Mouse (Mus musculus) midbrain, embryonic 11.5 days (tissue): ENCODE data around the gene Cacna1i. TPM values are rescaled to one million over a fixed set of nuclear protein-coding genes. Genes with fewer than 3 reads are reported as not detected.

Source experiments
- ATAC-seq: fragments of 200-750 bp; cut with Nextera tagmentation; 2 replicates; pipeline ENCODE4 v1.8.0; 2017; ENCODE audit warnings: moderate TSS enrichment, moderate library complexity; ENCODE audit not compliant: low FRiP score
- DNase-seq: peaks from one replicate; pipeline ENCODE4 v3.0.0; 2015; ENCODE audit warnings: low spot score; ENCODE audit errors: missing footprints
- H3K27ac ChIP-seq: fragments of 300-500 bp; sonication (generic); 2 replicates; pipeline ENCODE4 v1.5.1; 2014; ENCODE audit warnings: low read depth, low read length
- H3K27me3 ChIP-seq: fragments of 300-500 bp; sonication (generic); 2 replicates; pipeline ENCODE4 v1.6.1; 2014; ENCODE audit warnings: mild to moderate bottlenecking, low read length, moderate library complexity, mixed read lengths; ENCODE audit not compliant: control insufficient read depth, insufficient read depth
- H3K36me3 ChIP-seq: fragments of 300-500 bp; sonication (generic); 2 replicates; pipeline ENCODE4 v1.6.1; 2014; ENCODE audit warnings: mild to moderate bottlenecking, low read length, moderate library complexity, mixed read lengths; ENCODE audit not compliant: control insufficient read depth, insufficient read depth
- H3K4me1 ChIP-seq: fragments of 300-500 bp; sonication (generic); 2 replicates; pipeline ENCODE4 v1.6.1; 2014; ENCODE audit warnings: low read length; ENCODE audit not compliant: control insufficient read depth, insufficient read depth
- H3K4me2 ChIP-seq: fragments of 300-500 bp; sonication (generic); 2 replicates; pipeline ENCODE4 v1.6.1; 2014; ENCODE audit warnings: mild to moderate bottlenecking, moderate library complexity
- H3K4me3 ChIP-seq: fragments of 300-500 bp; sonication (generic); 2 replicates; pipeline ENCODE4 v1.5.1; 2014; ENCODE audit warnings: low read depth, low read length
- H3K9ac ChIP-seq: fragments of 300-500 bp; sonication (generic); 2 replicates; pipeline ENCODE4 v1.6.1; 2014; ENCODE audit warnings: low read length
- H3K9me3 ChIP-seq: fragments of 300-500 bp; sonication (generic); 2 replicates; pipeline ENCODE4 v1.6.1; 2016; ENCODE audit warnings: low read length; ENCODE audit not compliant: control insufficient read depth
- WGBS: fragments of 180-500 bp; shearing (Covaris S2); extraction: QIAGEN DNeasy Blood & Tissue Kit; methylation state at CpG from one replicate; pipeline ENCODE4 v1.1.7; 2014; 5-methylcytosine and 5-hydroxymethylcytosine counted together
- polyA plus RNA-seq: library from polyadenylated mRNA; unstranded; fragments of >200 nt; fragmentation: Nextera tagmentation; extraction: Ambion mirVana; gene quantifications from 2 replicates; pipeline ENCODE4 v1.2.1, GENCODE M21; 2014

The Cacna1i gene
- polyA plus RNA-seq, 1 experiment from 2014 or later = 0.05 TPM

- Histone ChIP-seq H3K4me1 (peaks cover 12% of the 10 kb centered on the region), H3K4me3 (peak overlapping the region; percentile 50), H3K4me2 (peak overlapping the region; percentile 92), H3K9ac (no peak overlapping the region), H3K27me3 (peaks cover 37% of the 10 kb centered on the region), H3K27ac (no peak overlapping the region), H3K36me3 (no peaks in the 10 kb centered on the region), H3K9me3 (no peaks in the 10 kb centered on the region)
- WGBS = 1% methylated on average over 23 of the region's 23 CpGs
- no peak for ATAC-seq
- peak; percentile 87 for DNase-seq
These were observed 998 bp downstream of the Cacna1i start for GRCm38 (mm10) chr15:80288036-80288435.

- DNase-seq (peak; percentile 92), ATAC-seq (peak; percentile 14; the same call in 1 of the 2 replicates)
- no peaks in the 10 kb centered on the region for H3K36me3 ChIP-seq
- H3K9ac ChIP-seq = no peak overlapping the region
- H3K9me3 ChIP-seq = no peaks in the 10 kb centered on the region
- H3K27ac ChIP-seq = no peak overlapping the region
- H3K4me2 ChIP-seq = no peak overlapping the region
- H3K4me1 ChIP-seq = peaks cover 12% of the 10 kb centered on the region
- H3K27me3 ChIP-seq = peaks cover 37% of the 10 kb centered on the region
- no peak overlapping the region for H3K4me3 ChIP-seq
- WGBS = 7% methylated on average over 10 of the region's 10 CpGs
These were observed 2.4 kb downstream of the Cacna1i start for GRCm38 (mm10) chr15:80289436-80289835.

- H3K4me2 ChIP-seq = no peak overlapping the region
- H3K9ac ChIP-seq = no peak overlapping the region
- no peaks in the 10 kb centered on the region for H3K27me3 ChIP-seq
- WGBS = 93% methylated on average over 1 of the region's 1 CpGs
- no peak for DNase-seq
- H3K9me3 ChIP-seq = no peaks in the 10 kb centered on the region
- H3K4me3 ChIP-seq = no peak overlapping the region
- H3K27ac ChIP-seq = no peak overlapping the region
- H3K36me3 ChIP-seq = no peaks in the 10 kb centered on the region
- H3K4me1 ChIP-seq = no peaks in the 10 kb centered on the region
- ATAC-seq = no peak
These were observed 10.1 kb downstream of the Cacna1i start for GRCm38 (mm10) chr15:80297146-80297545.

- DNase-seq = no peak
- no peak overlapping the region for H3K27ac ChIP-seq
- WGBS = 75% methylated on average over 14 of the region's 14 CpGs
These were observed 16.7 kb downstream of the Cacna1i start for GRCm38 (mm10) chr15:80303779-80304178.

GRCm38 (mm10) chr15:80304188-80304587, 17.1 kb downstream of the Cacna1i start:
- no peaks in the 10 kb centered on the region for H3K4me1 ChIP-seq
- H3K36me3 ChIP-seq = no peaks in the 10 kb centered on the region
- H3K4me3 ChIP-seq = no peak overlapping the region
- 83% methylated on average over 12 of the region's 12 CpGs for WGBS
- H3K9me3 ChIP-seq = no peaks in the 10 kb centered on the region
- ATAC-seq = no peak
- no peak for DNase-seq
- H3K9ac ChIP-seq = no peak overlapping the region
- no peak overlapping the region for H3K27ac ChIP-seq
- H3K27me3 ChIP-seq = no peaks in the 10 kb centered on the region
- H3K4me2 ChIP-seq = no peak overlapping the region

More at GRCm38 (mm10) chr15:80303779-80304178, 16.7 kb downstream of the Cacna1i start:
- Histone ChIP-seq H3K9ac (no peak overlapping the region), H3K4me3 (no peak overlapping the region), H3K27me3 (no peaks in the 10 kb centered on the region), H3K36me3 (no peaks in the 10 kb centered on the region), H3K4me1 (no peaks in the 10 kb centered on the region), H3K9me3 (no peaks in the 10 kb centered on the region), H3K4me2 (no peak overlapping the region)
- no peak for ATAC-seq

GRCm38 (mm10) chr15:80306146-80306545, 19.1 kb downstream of the Cacna1i start:
- Histone ChIP-seq H3K9me3 (no peaks in the 10 kb centered on the region), H3K36me3 (no peaks in the 10 kb centered on the region), H3K27me3 (no peaks in the 10 kb centered on the region), H3K4me1 (no peaks in the 10 kb centered on the region), H3K4me3 (no peak overlapping the region), H3K27ac (no peak overlapping the region), H3K4me2 (no peak overlapping the region), H3K9ac (no peak overlapping the region)
- WGBS = 72% methylated on average over 8 of the region's 8 CpGs
- ATAC-seq (no peak), DNase-seq (no peak)

- no peak overlapping the region for H3K4me2 ChIP-seq
These were observed 27.7 kb downstream of the Cacna1i start for GRCm38 (mm10) chr15:80314731-80315130.

GRCm38 (mm10) chr15:80316966-80317634, 30.1 kb downstream of the Cacna1i start:
- 88% methylated on average over 6 of the region's 6 CpGs for WGBS
- no peak for DNase-seq
- Histone ChIP-seq H3K27ac (no peak overlapping the region), H3K9me3 (no peaks in the 10 kb centered on the region), H3K36me3 (no peaks in the 10 kb centered on the region), H3K27me3 (no peaks in the 10 kb centered on the region), H3K9ac (no peak overlapping the region), H3K4me1 (peaks cover 17% of the 10 kb centered on the region), H3K4me2 (no peak overlapping the region), H3K4me3 (no peak overlapping the region)
- ATAC-seq = no peak

More at GRCm38 (mm10) chr15:80314731-80315130, 27.7 kb downstream of the Cacna1i start:
- WGBS = 18% methylated on average over 7 of the region's 7 CpGs
- DNase-seq (no peak), ATAC-seq (peak; percentile 61; the same call in 1 of the 2 replicates)
- Histone ChIP-seq H3K4me1 (peaks cover 17% of the 10 kb centered on the region), H3K27ac (no peak overlapping the region), H3K9me3 (no peaks in the 10 kb centered on the region), H3K27me3 (no peaks in the 10 kb centered on the region), H3K9ac (no peak overlapping the region), H3K4me3 (no peak overlapping the region), H3K36me3 (no peaks in the 10 kb centered on the region)

- Histone ChIP-seq H3K4me1 (peaks cover 17% of the 10 kb centered on the region), H3K4me3 (no peak overlapping the region), H3K4me2 (no peak overlapping the region), H3K9ac (no peak overlapping the region), H3K27ac (no peak overlapping the region), H3K9me3 (no peaks in the 10 kb centered on the region), H3K36me3 (no peaks in the 10 kb centered on the region), H3K27me3 (no peaks in the 10 kb centered on the region)
- 76% methylated on average over 8 of the region's 8 CpGs for WGBS
- ATAC-seq = no peak
- DNase-seq = no peak
These were observed 30.9 kb downstream of the Cacna1i start for GRCm38 (mm10) chr15:80317841-80318530.
